Mouse (Mus musculus): Measurements from ENCODE around the gene March5.

Gene March5

DNA sequence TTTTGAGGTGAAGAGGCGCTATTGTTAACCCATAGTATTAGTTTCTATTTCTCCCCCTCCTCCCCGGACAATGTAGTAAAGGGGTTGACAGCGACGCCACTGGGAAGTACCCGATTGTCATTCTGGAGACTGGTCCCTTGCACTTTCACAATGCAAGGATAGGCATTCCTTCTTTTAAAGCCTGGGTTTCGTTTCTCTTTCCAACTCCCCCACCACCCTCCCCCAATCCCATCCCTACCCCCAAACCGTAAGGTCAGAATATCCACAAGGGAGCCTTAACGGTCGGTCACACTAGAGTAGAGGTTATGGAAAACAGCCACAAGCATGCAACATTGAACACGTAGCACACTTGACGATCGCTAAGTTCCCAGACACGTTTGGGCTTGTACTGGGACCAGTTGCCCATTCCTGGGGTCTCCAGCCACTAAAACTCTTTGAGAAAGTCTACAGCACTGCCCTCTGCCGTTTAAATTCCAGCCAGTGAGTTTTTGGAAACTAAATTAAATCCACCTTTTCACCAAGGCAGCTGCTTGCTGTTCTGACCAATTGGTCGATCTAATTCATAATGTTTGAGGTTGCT, 923 bp downstream of the March5 start, which contains the start of gene Cpeb3:
Cpeb3 (minus strand) TSS at position 426 of the 580 bp plus-strand sequence.
- no peak for DNase-seq (ENCODE audit: extremely low read depth, low read depth)

GRCm38 (mm10) chr19:37208986-37209385, 1.6 kb downstream of the March5 start:
- no peak for DNase-seq (ENCODE audit: extremely low read depth, low read depth)

DNA sequence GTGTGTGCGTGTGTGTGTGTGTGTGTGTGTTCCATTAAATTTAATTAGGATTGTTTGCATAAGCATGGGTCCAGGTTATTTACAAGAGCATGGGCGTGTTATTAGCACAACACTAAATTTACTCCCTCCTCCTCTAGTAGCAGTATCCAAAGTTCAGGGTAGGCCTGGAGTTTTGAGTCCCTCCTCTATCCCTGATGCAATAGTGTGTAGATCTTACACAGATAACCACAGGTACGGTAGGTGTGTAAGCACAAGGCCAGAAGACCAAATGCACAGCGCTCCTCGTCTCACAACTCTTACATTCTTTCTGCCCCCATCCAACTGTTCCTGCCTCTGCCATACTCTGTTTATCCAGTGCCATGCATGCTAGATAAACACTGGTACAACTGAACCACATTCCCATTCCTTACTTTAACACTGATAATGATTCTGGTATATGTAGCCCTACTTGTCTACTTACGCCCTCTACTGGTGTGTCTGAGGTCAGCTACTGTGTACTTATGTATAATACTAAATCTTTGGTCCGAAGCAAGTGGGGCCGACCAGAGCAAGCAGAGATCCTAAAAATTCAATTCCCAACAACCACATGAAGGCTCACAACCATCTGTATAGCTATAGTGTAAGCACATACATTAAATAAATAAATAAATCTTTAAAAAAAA, 2.3 kb downstream of the March5 start:
- no peak for DNase-seq (ENCODE audit: extremely low read depth, low read depth)

GRCm38 (mm10) chr19:37210457-37210856, 3.1 kb downstream of the March5 start:
- DNase-seq (ENCODE audit: extremely low read depth, low read depth), result peak; percentile 94

DNA sequence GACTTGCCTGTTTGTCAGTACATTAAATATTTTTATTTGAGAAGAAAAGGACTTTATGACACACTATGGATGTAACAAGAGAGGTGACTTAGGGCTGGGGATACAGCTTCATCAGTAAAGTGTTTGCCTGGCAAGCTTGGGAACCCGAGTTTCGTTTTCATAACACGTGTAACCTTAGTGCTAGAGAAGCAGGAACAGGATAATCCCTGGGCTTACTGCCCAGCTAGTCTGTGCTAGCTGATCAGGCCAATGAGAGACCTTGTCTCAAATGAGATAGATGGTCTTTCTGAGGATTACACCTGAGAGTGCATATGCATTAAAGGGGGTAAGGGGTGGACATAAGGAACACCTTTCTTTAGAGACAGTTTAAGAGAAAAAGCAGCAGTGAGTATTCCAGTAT, 4.1 kb downstream of the March5 start:
- DNase-seq (ENCODE audit: extremely low read depth, low read depth), result no peak

GRCm38 (mm10) chr19:37214711-37215110, 7.4 kb downstream of the March5 start:
- no peak for DNase-seq (ENCODE audit: extremely low read depth, low read depth)

GRCm38 (mm10) chr19:37225197-37225862, 18.0 kb downstream of the March5 start:
- DNase-seq (ENCODE audit: extremely low read depth, low read depth), result no peak

GRCm38 (mm10) chr19:37232598-37232997, 25.3 kb downstream of the March5 start:
- peak; percentile 86 for DNase-seq (ENCODE audit: extremely low read depth, low read depth)

DNA sequence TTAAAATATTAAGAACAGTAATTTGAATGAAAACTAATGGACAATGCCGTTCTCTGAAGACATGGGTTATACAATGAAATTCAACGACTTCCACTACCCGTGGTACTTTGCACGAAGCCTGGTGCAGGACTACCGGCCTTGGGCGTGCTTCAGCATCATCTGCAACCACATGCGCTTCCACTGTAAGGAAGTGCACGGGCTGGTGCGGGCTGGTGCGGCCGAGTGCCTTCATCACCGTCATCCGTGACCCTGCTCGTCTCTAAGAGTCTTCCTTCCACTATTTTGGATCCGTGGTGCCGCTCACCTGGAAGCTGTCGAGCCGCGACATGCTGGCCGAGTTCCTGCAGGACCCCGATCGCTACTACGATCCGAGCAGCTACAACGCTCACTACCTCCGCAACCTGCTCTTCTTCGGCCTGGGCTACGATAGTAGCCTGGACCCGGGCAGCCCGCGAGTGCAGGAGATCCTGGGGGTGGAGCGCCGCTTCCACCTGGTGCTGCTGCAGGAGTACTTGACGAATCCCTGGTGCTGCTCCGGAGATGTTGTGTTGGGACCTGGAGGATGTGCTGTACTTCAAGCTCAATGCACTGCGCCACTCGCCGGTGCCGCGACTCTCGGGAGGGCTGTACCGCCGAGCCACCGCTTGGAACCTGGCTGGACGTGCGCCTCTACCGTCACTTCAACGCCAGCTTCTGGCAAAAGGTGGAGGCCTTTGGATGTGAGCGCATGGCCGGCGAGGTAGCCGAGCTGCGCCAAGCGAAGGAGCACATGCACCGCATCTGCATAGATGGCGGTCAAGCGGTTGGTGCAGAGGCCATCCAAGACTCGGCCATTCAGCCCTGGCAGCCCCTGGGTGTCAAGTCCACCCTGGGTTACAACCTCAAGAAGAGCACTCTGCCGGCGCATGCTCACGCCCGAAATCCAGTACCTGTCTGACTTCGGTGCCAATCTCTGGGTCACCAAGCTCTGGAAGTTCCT, 26.5 kb downstream of the March5 start:
- no peak for DNase-seq (ENCODE audit: extremely low read depth, low read depth)

GRCm38 (mm10) chr19:37235818-37236217, 28.5 kb downstream of the March5 start:
- DNase-seq (ENCODE audit: extremely low read depth, low read depth), result peak; percentile 15

DNA sequence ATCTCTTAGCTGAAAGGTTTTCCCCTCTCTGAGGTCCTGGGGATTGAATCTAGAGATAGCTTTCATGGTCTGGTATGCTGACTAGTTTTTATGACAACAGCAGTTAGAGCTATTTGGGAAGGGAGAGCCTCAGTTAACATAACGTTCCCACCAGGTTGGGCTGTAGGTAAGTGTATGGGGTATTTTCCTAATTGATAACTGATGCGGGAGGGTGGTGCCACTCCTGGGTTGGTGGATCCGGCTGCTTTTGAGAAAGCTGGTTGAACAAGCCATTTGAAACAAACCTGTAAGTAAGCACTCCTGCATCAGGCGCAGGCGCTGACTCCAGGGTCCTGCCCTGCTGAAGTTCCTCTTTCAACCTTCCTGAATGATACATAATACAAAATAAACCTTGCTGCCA, 30.0 kb downstream of the March5 start:
- DNase-seq (ENCODE audit: extremely low read depth, low read depth), result peak; percentile 73

DNA sequence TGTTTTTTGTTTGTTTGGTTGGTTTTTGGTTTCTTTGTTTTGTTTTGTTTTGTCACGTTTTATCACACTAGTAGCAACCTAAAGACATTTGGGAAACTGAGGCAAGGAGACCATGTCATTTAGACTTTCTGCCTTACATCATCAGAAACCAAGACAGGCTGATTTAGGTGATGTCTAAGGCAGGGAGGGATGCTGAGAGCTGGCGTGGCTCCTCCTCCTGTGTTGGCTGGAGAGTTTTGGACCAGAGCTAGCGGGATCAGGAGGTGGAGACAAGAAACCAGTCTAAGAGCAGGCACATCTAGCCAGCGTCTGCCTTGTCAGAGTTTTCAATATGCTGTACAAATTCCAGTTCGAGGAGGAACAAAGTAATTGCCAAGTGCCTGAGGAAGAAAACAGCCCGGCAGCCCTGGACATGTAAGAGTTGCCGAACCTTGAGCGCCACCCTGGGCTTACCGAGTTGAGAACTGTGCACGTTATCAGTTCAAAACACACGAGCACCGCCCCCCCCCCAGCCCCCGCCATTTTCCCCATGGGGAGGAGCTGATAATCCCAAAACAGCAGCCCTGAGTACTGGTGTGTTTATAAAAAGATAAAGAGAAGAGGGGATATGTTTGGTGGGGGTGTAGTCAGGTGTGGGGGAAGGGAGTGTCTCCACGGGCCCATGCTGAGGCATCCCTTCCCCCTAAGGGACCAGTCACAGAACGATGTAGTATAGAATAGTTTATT, 30.5 kb downstream of the March5 start:
- DNase-seq (ENCODE audit: extremely low read depth, low read depth), result peak; percentile 80

DNA sequence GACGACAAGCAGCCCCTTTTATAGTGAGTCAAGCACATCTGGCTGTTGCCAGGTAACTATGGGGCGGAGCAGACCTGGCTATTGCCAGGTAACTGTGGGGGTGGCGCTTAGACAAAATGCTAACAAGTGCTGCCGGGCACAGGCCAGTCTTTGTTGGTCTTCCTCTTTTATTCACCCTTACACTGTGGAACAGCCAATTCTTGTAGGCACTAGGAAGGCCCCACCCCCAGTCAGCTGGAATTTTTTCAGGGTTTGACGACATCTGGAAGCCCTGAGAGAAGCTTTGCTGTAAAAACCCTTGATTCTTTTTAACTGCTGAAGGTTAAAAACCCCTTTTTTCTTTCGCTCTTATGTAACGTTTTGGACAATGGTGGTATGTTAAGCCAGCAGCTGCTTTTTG, 31.3 kb downstream of the March5 start:
- DNase-seq (ENCODE audit: extremely low read depth, low read depth), result no peak

DNA sequence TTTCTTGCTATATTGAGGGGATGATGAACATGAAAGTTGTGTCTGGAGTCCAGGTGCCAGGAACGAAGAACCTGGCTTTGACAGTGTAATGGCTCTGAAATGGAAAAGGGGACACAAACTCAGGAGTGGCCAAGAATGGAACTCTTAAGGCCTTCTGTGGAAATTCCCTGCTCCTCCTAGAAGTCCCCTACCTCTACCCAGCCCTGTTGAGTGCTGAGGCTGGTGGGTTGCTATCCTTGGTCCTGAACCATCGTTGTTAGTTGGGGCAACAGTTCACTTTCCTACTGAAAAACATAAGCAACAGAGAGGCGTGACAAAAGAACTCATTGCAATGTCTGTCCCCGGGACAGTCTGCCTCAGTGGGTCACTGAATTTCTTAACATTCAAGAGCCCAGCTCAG, 31.8 kb downstream of the March5 start:
- peak; percentile 60 for DNase-seq (ENCODE audit: extremely low read depth, low read depth)

GRCm38 (mm10) chr19:37241201-37241600, 33.9 kb downstream of the March5 start:
- DNase-seq (ENCODE audit: extremely low read depth, low read depth), result no peak

- no peak for DNase-seq (ENCODE audit: extremely low read depth, low read depth)
Observed at GRCm38 (mm10) chr19:37242707-37243106, 35.4 kb downstream of the March5 start.

GRCm38 (mm10) chr19:37246859-37247258, 39.5 kb downstream of the March5 start:
- no peak for DNase-seq (ENCODE audit: extremely low read depth, low read depth)

DNA sequence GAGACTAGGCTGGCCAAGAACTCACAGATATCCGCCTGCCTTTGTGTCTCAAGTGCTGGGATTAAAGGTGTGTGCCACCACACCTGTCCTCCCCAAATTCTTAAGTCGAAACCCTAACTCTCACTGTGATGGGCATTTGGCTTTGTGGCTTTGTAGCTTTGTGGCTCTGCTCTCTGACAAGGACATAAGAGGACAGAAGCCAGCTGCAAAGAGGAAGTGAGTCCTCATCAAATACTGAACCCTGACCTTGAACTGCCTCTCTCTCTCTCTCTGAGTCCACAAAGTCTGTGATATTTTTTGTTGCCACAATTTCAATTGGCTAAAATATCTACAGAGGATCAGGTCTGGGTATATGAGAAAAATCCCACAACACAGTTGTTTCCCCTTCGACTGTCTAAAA, 40.9 kb downstream of the March5 start:
- DNase-seq (ENCODE audit: extremely low read depth, low read depth), result no peak

DNA sequence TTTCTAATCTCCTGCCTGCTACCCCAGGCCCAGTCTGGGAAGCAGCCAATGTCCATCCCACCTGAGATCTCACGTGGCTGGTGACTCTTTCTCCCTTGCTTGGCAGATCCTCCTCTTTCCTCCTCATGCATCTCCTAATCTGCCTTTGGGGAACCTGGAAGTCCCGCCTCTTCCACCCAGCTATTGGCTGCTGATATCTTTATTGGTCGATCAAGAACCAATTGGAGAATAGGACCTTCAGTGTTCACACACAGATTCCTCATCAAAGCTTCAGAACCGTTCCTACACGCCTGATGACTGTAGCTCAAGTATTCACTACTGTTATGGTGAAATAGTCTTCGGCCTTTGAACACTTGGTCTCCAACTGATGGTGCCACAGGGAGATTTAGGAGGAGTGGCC, 44.8 kb downstream of the March5 start:
- DNase-seq (ENCODE audit: extremely low read depth, low read depth), result no peak

DNA sequence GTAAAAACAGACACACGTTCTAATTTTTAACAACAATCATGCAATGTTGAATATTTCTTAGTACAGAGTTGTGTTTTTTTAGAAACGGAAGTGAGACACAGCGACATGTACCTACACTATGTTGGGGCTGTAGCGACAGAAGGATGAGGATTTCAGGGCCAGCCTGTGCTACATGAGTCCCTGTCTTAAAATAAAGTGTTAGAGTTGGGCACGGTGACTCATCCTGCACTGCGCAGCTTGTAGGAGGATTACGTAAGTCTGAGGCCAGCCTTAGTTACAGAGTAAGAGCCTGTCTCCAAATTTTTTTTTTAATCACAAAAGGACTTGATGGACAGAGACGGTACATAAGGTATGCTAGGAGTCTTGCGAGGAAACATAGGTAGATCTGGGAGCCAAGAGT, 48.0 kb downstream of the March5 start:
- DNase-seq (ENCODE audit: extremely low read depth, low read depth), result no peak

- DNase-seq (ENCODE audit: extremely low read depth, low read depth), result no peak
Observed at GRCm38 (mm10) chr19:37262389-37262788, 55.0 kb downstream of the March5 start.

Measured in MEL-GATA-1-ER (cell line).